Mouse (Mus musculus) MEL (cell line): ENCODE measurements around the gene Arpc3. TPM values are rescaled to one million over a fixed set of nuclear protein-coding genes. Genes with fewer than 3 reads are reported as not detected.

Experiments used
- DNase-seq: peaks from one replicate; pipeline ENCODE4 v3.0.0; 2011; ENCODE audit warnings: low read depth, low spot score
- H3K27ac ChIP-seq: 2 replicates; pipeline ENCODE4 v1.5.1; 2012; ENCODE audit warnings: low read depth, mild to moderate bottlenecking, control low read depth, low read length, moderate library complexity; ENCODE audit not compliant: control insufficient read depth
- H3K27me3 ChIP-seq, 2 experiments: fragments of 150-350 bp in 1 of 2; sonication (generic) in 1 of 2; 2 replicates each; pipeline ENCODE4 v1.6.1; 2012; ENCODE audit warnings: low read length in 2 of 2, mild to moderate bottlenecking in 2 of 2, improper control_type of control experiment in 1 of 2, moderate library complexity in 1 of 2; ENCODE audit not compliant: insufficient read depth in 2 of 2, control insufficient read depth in 1 of 2
- H3K36me3 ChIP-seq, 2 experiments: 2 replicates each; pipeline ENCODE4 v1.6.1; 2012 to 2014; ENCODE audit warnings: low read length in 2 of 2, improper control_type of control experiment in 1 of 2, inconsistent platforms in 1 of 2, mild to moderate bottlenecking in 1 of 2; ENCODE audit not compliant: insufficient read depth in 2 of 2, control insufficient read depth in 1 of 2
- H3K4me1 ChIP-seq, 2 experiments: fragments of 150-350 bp in 1 of 2; sonication (generic) in 1 of 2; 2 replicates each; pipeline ENCODE4 v1.6.1; 2012; ENCODE audit warnings: low read length in 2 of 2, improper control_type of control experiment in 1 of 2, mild to moderate bottlenecking in 1 of 2; ENCODE audit not compliant: insufficient read depth in 2 of 2, control insufficient read depth in 1 of 2
- H3K4me3 ChIP-seq, 2 experiments: fragments of 150-350 bp in 1 of 2; sonication (generic) in 1 of 2; 2 replicates each; pipeline ENCODE4 v1.5.1; 2012; ENCODE audit warnings: low read depth in 2 of 2, low read length in 2 of 2, mild to moderate bottlenecking in 2 of 2, moderate library complexity in 2 of 2, control low read depth in 1 of 2, improper control_type of control experiment in 1 of 2; ENCODE audit not compliant: control insufficient read depth in 1 of 2, insufficient read depth in 1 of 2
- H3K79me2 ChIP-seq: 2 replicates; pipeline ENCODE4 v1.6.1; 2012; ENCODE audit warnings: mild to moderate bottlenecking, low read length, moderate library complexity; ENCODE audit not compliant: control insufficient read depth, poor library complexity, insufficient read depth
- H3K9ac ChIP-seq: 2 replicates; pipeline ENCODE4 v1.6.1; 2012; ENCODE audit warnings: low read depth, mild to moderate bottlenecking, control low read depth, low read length, moderate library complexity; ENCODE audit not compliant: control insufficient read depth, poor library complexity, severe bottlenecking
- H3K9me3 ChIP-seq: fragments of 150-350 bp; sonication (generic); replicated peaks from 2 replicates; pipeline ENCODE4 v1.6.1; 2012; ENCODE audit warnings: mild to moderate bottlenecking, low read length, improper control_type of control experiment, moderate library complexity; ENCODE audit not compliant: insufficient read depth
- BHLHE40 ChIP-seq: IDR thresholded peaks from 2 replicates; pipeline ENCODE4 v1.6.1; 2012; ENCODE audit warnings: low read depth, mild to moderate bottlenecking, inconsistent platforms, low read length, improper control_type of control experiment, borderline replicate concordance
- CHD2 ChIP-seq: IDR thresholded peaks from 2 replicates; pipeline ENCODE4 v1.6.1; 2011; ENCODE audit warnings: low read length, improper control_type of control experiment
- CTCF ChIP-seq, 3 experiments: IDR thresholded peaks in 2 of 3; conservative IDR thresholded peaks in 1 of 3; 2 replicates each; pipeline ENCODE4 v1.5.1; 2011 to 2012; ENCODE audit warnings: low read length in 3 of 3, low read depth in 2 of 3, mild to moderate bottlenecking in 2 of 3, improper control_type of control experiment in 1 of 3, inconsistent platforms in 1 of 3, mixed read lengths in 1 of 3, moderate library complexity in 1 of 3; ENCODE audit not compliant: control insufficient read depth in 1 of 3, insufficient read depth in 1 of 3, poor library complexity in 1 of 3, severe bottlenecking in 1 of 3
- E2F4 ChIP-seq: IDR thresholded peaks from 2 replicates; pipeline ENCODE4 v1.6.1; 2011; ENCODE audit warnings: low read depth, low read length, improper control_type of control experiment, borderline replicate concordance
- ELF1 ChIP-seq: IDR thresholded peaks from 2 replicates; pipeline ENCODE4 v1.6.1; 2014; ENCODE audit warnings: low read depth, mild to moderate bottlenecking, inconsistent platforms, low read length, improper control_type of control experiment, moderate library complexity
- EP300 ChIP-seq, 2 experiments: IDR thresholded peaks; 2 replicates each; pipeline ENCODE4 v1.6.1; 2011; ENCODE audit warnings: improper control_type of control experiment in 2 of 2, low read length in 2 of 2, low read depth in 1 of 2, mild to moderate bottlenecking in 1 of 2
- GATA1 ChIP-seq: IDR thresholded peaks from 2 replicates; pipeline ENCODE4 v1.6.1; 2011; ENCODE audit warnings: low read depth, low read length, improper control_type of control experiment
- HCFC1 ChIP-seq: IDR thresholded peaks from 2 replicates; pipeline ENCODE4 v1.6.1; 2012; ENCODE audit warnings: low read depth, mild to moderate bottlenecking, inconsistent platforms, low read length, improper control_type of control experiment, moderate library complexity
- JUND ChIP-seq: IDR thresholded peaks from 2 replicates; pipeline ENCODE4 v1.6.1; 2011; ENCODE audit warnings: low read depth, mild to moderate bottlenecking, improper control_type of control experiment, low read length
- MAFK ChIP-seq: IDR thresholded peaks from 2 replicates; pipeline ENCODE4 v1.6.1; 2011; ENCODE audit warnings: low read depth, mild to moderate bottlenecking, low read length, improper control_type of control experiment, borderline replicate concordance
- NELFE ChIP-seq: IDR thresholded peaks from 2 replicates; pipeline ENCODE4 v1.6.1; 2011; ENCODE audit warnings: low read depth, low read length, improper control_type of control experiment
- NRF1 ChIP-seq: IDR thresholded peaks from 2 replicates; pipeline ENCODE4 v1.6.1; 2014; ENCODE audit warnings: low read depth, mild to moderate bottlenecking, inconsistent platforms, low read length, improper control_type of control experiment, moderate library complexity; ENCODE audit not compliant: poor library complexity, insufficient read depth, severe bottlenecking
- POLR2AphosphoS2 ChIP-seq: IDR thresholded peaks from 2 replicates; pipeline ENCODE4 v1.6.1; 2011; ENCODE audit warnings: low read length, improper control_type of control experiment
- RAD21 ChIP-seq: IDR thresholded peaks from 2 replicates; pipeline ENCODE4 v1.6.1; 2011; ENCODE audit warnings: mild to moderate bottlenecking, low read depth, low read length, improper control_type of control experiment
- TCF12 ChIP-seq: IDR thresholded peaks from 2 replicates; pipeline ENCODE4 v1.6.1; 2014; ENCODE audit warnings: low read depth, mild to moderate bottlenecking, inconsistent platforms, low read length, improper control_type of control experiment, moderate library complexity
- UBTF ChIP-seq: IDR thresholded peaks from 2 replicates; pipeline ENCODE4 v1.6.1; 2012; ENCODE audit warnings: low read depth, mild to moderate bottlenecking, inconsistent platforms, low read length, improper control_type of control experiment, moderate library complexity, borderline replicate concordance; ENCODE audit not compliant: insufficient read depth
- ZC3H11A ChIP-seq: IDR thresholded peaks from 2 replicates; pipeline ENCODE4 v1.6.1; 2012; ENCODE audit warnings: low read depth, mild to moderate bottlenecking, inconsistent platforms, low read length, improper control_type of control experiment
- ZMIZ1 ChIP-seq: IDR thresholded peaks from 2 replicates; pipeline ENCODE4 v1.6.1; 2012; ENCODE audit warnings: low read depth, mild to moderate bottlenecking, inconsistent platforms, low read length, improper control_type of control experiment, moderate library complexity
- ZNF384 ChIP-seq: IDR thresholded peaks from 2 replicates; pipeline ENCODE4 v1.6.1; 2012; ENCODE audit warnings: low read depth, mild to moderate bottlenecking, inconsistent platforms, low read length, improper control_type of control experiment
- polyA plus RNA-seq, 2 experiments: library from polyadenylated mRNA; stranded (reverse) in 1 of 2; unstranded in 1 of 2; fragments of >175 nt in 1 of 2; fragments of >200 nt in 1 of 2; gene quantifications; 2 replicates each; pipeline versions ENCODE4 v1.2.1 to v1.2.4; 2012; ENCODE audit warnings: low replicate concordance in 2 of 2, low read depth in 1 of 2; ENCODE audit not compliant: insufficient read length in 2 of 2, insufficient read depth in 1 of 2, missing spikeins in 1 of 2
- total RNA-seq: library from RNA; depleted of rRNA; stranded (reverse); fragments of 300-350 nt; gene quantifications from 2 replicates; pipeline ENCODE4 v1.2.3, GENCODE M21; 2012

Arpc3 gene
- total and polyA plus RNA-seq, 3 experiments = 365 to 1,109 (median 433) TPM

GRCm38 (mm10) chr5:122439400-122440094 lies 47.9 kb downstream of the Arpc3 start:
- Histone ChIP-seq H3K36me3 (peaks cover 0 to 27% of the 10 kb centered on the region in 2 experiments; a peak in 2 of 4 replicates), H3K79me2 (no peaks in the 10 kb centered on the region), H3K27ac (no peak overlapping the region), H3K27me3 (no peaks in the 10 kb centered on the region), H3K9me3 (no peaks in the 10 kb centered on the region), H3K4me3 (no peak overlapping the region), H3K9ac (no peak overlapping the region), H3K4me1 (no peaks in the 10 kb centered on the region)
- no peak for DNase-seq
- no peak for TF ChIP-seq POLR2AphosphoS2
- no peak for TF ChIP-seq MAFK
- TF ChIP-seq CTCF (IDR thresholded peaks at IDR 0.05 in 2 of 3, conservative IDR thresholded peaks at IDR 0.05 in 1 of 3; ENCODE audit: control insufficient read depth in 1 of 3, insufficient read depth in 1 of 3, low read depth in 2 of 3, low read length in 3 of 3, poor library complexity in 1 of 3, severe bottlenecking in 1 of 3) = no peak
- no peak for TF ChIP-seq GATA1
- no peak for TF ChIP-seq ELF1
- no peak for TF ChIP-seq ZMIZ1
- no peak for TF ChIP-seq TCF12
- TF ChIP-seq RAD21 = no peak
- TF ChIP-seq NELFE = no peak
- TF ChIP-seq UBTF = no peak
- no peak for TF ChIP-seq HCFC1
- TF ChIP-seq JUND = no peak
- no peak for TF ChIP-seq ZNF384
- TF ChIP-seq CHD2 = no peak

GRCm38 (mm10) chr5:122440095-122440630 lies 48.5 kb downstream of the Arpc3 start:
- H3K4me1 ChIP-seq = no peaks in the 10 kb centered on the region
- H3K9ac ChIP-seq = no peak overlapping the region
- TF ChIP-seq ZC3H11A (no peak), ZNF384 (no peak), RAD21 (no peak), E2F4 (no peak), CHD2 (no peak), BHLHE40 (no peak), MAFK (no peak), EP300 (IDR thresholded peaks at IDR 0.05; ENCODE audit: low read depth in 1 of 2, low read length in 2 of 2) (no peak), NRF1 (no peak)
- no peaks in the 10 kb centered on the region for H3K79me2 ChIP-seq
- peaks cover 0 to 27% of the 10 kb centered on the region in 2 experiments; a peak in 2 of 4 replicates for H3K36me3 ChIP-seq
- H3K4me3 ChIP-seq = no peak overlapping the region
- no peak overlapping the region for H3K27ac ChIP-seq
- DNase-seq = no peak
- no peaks in the 10 kb centered on the region for H3K9me3 ChIP-seq
- H3K27me3 ChIP-seq = no peaks in the 10 kb centered on the region
